Mouse (Mus musculus): ENCODE data around the gene Trpm3.

DNA sequence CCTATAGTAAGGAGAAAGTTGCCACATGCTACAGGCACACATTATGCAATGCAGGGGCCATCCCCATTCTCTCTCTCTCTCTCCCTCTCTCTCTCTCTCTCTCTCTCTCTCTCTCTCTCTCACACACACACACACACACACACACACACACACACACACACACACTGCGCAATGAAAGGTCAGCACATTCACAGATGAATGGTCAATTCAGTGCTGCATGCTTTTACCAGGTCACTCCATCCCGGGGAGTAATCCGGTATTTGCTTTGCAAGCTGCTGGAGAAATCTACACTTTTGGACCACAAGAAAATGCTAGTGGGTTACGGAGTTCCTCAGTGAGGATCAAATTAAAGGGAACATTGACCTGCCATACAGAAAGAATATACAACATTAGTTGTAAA lies 537.4 kb downstream of the Trpm3 start:
- TF ChIP-seq CTCF (IDR thresholded peaks at IDR 0.05; ENCODE audit: low read depth, low read length) (no peak), GATA1 (IDR thresholded peaks at IDR 0.05; ENCODE audit: borderline replicate concordance, low read length) (no peak), TAL1 (conservative IDR thresholded peaks at IDR 0.05; ENCODE audit: low read depth, low read length) (no peak), POLR2AphosphoS5 (IDR thresholded peaks at IDR 0.05; ENCODE audit: insufficient replicate concordance, low read depth, low read length) (no peak)
